Mouse (Mus musculus) c-Kit-positive CD71-positive TER-119-positive erythroid progenitor cells, embryonic 14.5 days (primary cell): ENCODE results near the gene Ccnd3.
"Not testable (repeated sequence)": the region's sequence is repeated elsewhere in the genome, so short reads cannot be mapped to it uniquely, and the experiment has no call there.

Source experiments
- DNase-seq: peaks from one replicate; pipeline ENCODE4 v3.0.0-alpha.2; 2013; ENCODE audit warnings: low spot score

Gene Ccnd3

GRCm38 (mm10) chr17:47482401-47482800 lies 22.4 kb upstream of the Ccnd3 start:
- DNase-seq, result peak; percentile 65

- DNase-seq, result no peak
Observed at GRCm38 (mm10) chr17:47484241-47484921, 20.5 kb upstream of the Ccnd3 start.

DNA sequence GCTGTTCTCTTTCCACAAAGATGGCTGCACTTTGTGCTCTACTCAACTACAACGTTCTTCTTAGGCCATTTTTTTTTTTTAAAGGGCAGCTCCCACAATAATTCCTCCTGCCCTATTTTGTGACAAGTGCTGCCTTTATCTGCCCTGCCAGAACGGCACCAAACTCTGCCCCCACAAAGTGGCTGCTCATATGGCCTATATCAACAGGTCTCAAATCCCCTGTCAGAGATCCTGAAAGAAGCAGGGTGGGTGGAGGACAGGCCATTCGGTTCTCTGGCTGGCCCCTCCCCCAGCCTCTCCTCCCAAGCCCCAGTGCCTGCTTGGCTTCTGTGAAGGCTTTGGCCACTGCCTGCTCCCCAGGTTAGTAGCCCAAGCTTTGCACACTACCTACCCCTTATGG lies 19.9 kb upstream of the Ccnd3 start:
- DNase-seq, result no peak

DNA sequence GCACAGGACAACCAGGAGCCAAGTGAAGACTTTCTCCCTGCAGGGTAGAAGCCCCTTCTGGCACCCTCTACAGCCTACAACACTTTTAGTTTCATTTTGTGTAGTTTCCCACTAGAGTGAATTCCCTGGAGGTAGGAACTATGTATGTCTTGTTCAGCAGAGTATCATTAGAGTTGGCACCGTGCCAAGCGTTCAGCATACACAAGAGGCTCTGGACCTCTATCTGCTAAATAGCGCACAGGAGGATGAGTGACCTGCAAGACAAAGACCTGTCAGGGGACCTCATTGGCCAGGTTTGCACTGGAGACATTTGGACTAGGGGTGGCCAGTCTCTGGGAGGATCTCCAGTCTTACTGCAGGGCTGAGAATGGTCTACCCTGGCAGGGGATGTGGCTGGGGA lies 19.1 kb upstream of the Ccnd3 start:
- no peak for DNase-seq

DNA sequence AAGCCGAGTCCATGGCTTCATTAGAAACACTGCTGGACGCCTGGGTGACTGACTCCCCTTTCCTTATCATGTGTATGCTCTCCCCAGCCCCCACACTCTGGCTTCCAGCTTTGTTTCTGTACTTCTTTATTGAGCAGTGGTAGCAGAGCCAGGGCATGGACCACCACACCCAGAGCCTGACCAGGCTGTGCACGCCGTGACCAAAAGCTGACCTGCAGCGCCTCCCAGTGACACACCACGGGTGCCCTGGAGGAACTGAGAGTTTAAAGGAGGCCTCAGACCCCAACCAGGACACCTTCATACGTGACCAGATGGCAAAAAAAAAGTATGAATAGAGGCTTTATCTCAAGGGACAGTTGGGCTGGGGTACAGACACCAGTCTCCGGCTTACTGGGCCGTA lies 14.1 kb upstream of the Ccnd3 start:
- DNase-seq, result no peak

GRCm38 (mm10) chr17:47492731-47493130 lies 12.1 kb upstream of the Ccnd3 start:
- DNase-seq, result no peak

DNA sequence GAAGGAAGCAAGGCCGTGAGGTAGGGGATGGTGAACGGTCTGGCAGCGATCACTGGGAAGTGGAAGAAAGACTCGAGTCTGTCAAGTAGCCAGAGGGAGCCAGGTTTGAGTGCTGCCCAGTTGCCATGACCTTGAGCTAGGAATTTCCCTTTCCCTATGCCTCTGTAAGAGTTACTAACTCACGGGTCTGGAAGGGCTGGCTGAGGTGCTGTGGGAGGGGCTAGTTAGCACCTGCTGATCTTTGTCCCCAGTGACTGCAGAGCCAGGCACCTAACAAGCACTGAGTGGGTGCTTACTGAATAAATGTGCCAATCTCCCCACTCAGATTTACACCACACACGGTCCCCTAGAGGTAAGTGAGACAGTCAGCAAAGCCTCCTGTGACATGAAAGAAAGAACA lies 11.2 kb upstream of the Ccnd3 start:
- no peak for DNase-seq

- DNase-seq, result no peak
Observed at GRCm38 (mm10) chr17:47494132-47494531, 10.7 kb upstream of the Ccnd3 start.

GRCm38 (mm10) chr17:47501531-47501930 lies 3.3 kb upstream of the Ccnd3 start:
- DNase-seq, result no peak

GRCm38 (mm10) chr17:47501946-47502706 lies 2.7 kb upstream of the Ccnd3 start, which contains the start of gene Taf8:
Gene Taf8 (minus strand): TSS chr17:47502292.
- DNase-seq, result peak; percentile 92

GRCm38 (mm10) chr17:47502707-47503045 lies 2.2 kb upstream of the Ccnd3 start:
- not testable (repeated sequence) for DNase-seq

DNA sequence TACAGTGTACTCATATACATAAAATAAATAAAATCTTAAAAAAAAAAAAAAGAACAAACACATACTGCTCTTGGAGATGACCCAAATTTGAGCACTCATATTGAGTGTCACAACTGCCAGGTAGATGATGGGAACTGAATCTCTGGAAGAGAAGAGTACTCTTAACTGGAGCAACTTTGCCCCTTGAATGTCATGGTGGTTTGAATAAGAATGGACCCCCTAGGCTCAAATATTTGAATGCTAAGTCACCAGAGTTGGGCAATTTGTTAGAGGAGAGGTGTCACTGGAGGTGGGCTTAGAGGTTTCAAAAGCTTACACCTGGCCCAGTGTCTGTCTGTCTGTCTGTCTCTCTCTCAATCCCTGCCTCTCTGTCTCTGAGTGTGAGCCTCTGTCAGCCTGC lies 1.2 kb upstream of the Ccnd3 start:
- DNase-seq, result no peak

- no peak for DNase-seq
Observed at GRCm38 (mm10) chr17:47504228-47504627, 623 bp upstream of the Ccnd3 start.

- no peak for DNase-seq
Observed at GRCm38 (mm10) chr17:47505566-47505965, 715 bp downstream of the Ccnd3 start.

- no peak for DNase-seq
Observed at GRCm38 (mm10) chr17:47506042-47506441, 1.2 kb downstream of the Ccnd3 start.

DNA sequence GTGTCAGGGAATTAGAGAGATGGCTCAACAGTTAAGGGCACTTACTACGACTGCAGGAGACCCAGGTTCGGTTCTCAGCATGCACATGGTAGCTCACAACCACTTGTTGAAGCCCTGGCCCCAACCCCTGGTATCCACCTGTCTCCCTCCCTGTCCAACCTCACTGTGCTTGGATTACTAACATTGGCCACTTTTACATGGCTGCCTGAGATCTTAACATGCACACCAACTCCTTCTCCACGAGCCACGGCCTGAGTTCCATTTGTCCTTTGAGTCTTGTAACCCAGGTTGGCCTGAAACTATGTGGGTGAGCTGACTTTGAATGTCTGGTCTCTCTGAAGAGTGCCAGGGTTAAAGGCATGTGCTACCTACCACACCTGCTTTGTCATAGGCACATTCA lies 1.8 kb downstream of the Ccnd3 start:
- DNase-seq, result no peak

DNA sequence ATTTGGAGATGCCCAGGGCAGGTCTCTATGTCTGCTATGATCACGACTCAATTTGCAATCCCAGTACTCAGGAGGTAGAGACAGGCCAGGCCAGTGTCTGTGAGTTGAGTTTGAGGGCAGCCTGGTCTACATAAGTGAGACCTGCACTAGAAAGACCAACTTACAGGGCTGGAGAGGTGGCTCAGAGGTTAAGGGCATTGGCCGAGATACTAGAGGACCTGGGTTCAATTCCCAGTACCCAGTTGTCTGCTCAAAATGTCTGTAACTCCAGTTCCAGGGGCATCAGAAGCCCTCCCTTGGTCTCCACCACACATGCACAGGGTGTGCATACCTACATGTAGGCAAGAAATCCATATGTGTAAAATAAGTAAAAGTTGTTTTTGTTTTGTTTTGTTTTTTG lies 2.7 kb downstream of the Ccnd3 start:
- no peak for DNase-seq

- DNase-seq, result peak; percentile 92
Observed at GRCm38 (mm10) chr17:47508012-47508608, 3.3 kb downstream of the Ccnd3 start.

GRCm38 (mm10) chr17:47509031-47509705 lies 4.3 kb downstream of the Ccnd3 start:
- no peak for DNase-seq

DNA sequence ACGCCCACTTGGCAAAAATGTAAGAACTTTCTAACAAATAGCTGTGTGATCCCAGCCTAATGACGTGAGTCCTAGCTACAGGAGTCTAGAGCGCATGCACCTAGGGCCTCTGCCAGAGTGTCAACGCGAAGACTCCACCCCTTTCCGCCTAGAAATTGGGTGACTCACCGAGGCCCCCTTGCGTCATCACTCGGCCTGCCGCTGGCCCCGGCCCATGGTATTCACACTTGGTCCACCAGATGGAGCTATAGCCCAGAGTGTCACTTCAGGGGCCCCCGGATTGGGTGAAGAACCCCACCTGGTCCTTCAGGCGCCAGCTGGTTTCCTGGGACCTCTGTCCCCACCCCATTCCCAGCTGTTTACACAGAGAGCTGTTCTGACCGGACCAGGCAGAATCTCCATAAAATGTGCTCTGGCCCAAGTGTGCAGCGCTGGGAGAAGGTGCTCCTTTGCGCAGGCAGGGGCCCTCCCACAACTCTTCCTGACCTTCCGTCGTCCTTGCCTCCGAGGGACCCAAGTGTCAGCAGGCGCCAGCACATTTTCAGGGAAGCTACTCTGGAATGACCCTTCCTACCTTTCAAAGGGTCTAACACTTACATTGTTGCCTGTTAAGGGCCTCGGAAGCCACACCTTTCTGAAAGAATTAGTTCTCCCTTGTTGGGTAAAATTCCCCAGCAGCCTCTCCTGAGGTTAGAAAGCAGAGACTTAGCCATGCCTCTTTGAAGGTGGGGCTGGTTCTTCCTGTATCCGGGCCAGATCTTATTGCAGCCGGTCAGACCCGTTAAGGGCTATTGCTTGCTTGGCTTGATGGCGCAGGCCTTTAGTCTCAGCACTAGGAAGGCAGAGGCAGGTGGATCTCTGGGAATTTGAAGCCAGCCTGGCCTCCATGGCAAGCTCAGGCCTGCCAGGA lies 6.5 kb downstream of the Ccnd3 start:
- peak; percentile 99 for DNase-seq

DNA sequence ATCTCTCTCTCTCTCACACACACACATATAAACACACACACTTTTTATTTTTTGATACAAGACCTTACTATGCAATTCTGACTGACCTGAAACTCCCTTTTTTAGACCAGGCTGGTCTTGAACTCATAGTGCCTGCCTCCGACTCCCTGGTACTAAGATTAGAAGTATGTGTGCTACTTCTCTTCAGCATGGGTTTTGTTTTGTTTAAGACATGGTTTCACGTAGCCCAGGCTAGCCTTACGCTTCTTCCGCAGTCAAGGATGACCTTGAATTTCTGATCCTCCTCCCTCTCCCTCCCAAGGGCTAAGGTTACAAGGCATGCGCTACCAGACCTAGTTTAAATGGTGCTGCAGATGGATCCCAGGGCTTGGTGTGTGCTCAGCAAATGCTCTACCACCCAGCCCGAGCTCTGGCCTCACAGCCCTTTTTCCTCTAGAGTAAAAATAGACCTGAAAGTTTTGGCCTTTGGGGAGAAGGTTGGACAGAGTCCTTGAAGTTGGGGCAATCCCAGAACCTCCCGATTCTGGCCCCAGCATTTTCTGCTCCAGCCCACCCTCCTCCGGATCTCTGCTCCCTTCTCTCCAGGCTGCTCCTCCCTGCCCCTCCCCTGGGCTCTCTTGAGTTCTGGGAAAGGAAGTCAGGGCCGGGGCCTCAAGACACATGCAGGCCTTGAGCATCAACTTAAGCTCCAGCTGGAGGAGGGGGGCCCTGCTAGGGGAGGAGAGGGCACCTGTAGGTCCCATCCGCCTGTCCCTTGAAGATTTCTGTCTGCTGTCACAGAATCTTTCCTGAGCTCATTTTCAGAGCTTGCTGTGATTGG lies 8.3 kb downstream of the Ccnd3 start:
- no peak for DNase-seq
